Comparison of ENCODE assay signal across 7 mouse cellular contexts in the genomic region with DNA sequence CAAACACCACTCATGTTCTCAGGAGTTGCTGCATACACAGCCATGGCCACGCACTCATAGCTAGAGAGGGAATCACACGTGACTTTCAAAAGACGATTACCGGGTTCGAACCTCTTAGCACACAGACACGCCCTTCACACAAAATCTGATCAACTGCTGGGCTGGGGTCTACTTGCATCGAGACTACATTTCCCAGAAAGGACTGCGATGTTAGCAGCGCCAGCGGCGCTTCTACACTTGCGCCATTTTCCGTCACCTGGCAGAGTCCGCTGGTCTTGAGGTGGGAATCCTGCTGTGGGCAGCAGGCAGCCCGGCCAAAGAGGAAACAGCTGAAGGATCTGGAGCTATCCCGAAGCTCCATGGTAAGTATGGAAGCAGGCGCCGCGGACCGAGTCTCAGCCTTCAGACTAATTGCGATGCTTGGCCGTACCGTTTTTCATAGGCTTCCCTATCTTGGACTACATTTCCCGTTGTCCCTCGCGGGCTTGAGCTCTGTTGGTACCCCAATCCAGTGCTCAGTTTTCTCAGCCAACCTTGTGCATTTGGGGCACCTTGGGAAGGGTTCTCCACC. TPM values are rescaled to one million over a fixed set of nuclear protein-coding genes. Genes with fewer than 3 reads are reported as not detected.
A peak's percentile ranks its signal among the peaks of the same experiment; 100 is the strongest.
DNase-seq lines count a peak whose midpoint lies in the region; ATAC-seq and TF ChIP-seq lines count a peak whose summit lies in the region.

A gene (plus strand): TSS at position 259 of the 571 bp plus-strand sequence.

- intact Hi-C loops in left cerebral cortex, postnatal 36 days (cut with DNase I) = no loop called here

- peak; percentile 60 to 67 for DNase-seq in adrenal gland, postnatal 36 days
- peak; percentile 84 for DNase-seq in embryo, embryonic 9.5 days (ENCODE audit: extremely low spot score)
- peak; percentile 55 to 68 for DNase-seq in heart, adult 18-20 months
- peak; percentile 84 to 89 for DNase-seq in left cerebral cortex, postnatal 36 days (ENCODE audit: low spot score in 2 of 2)
- DNase-seq in right cerebral cortex, postnatal 36 days (ENCODE audit: low spot score in 2 of 2) = peak; percentile 77 to 82

- no peaks in the 10 kb centered on the region for H3K27me3 ChIP-seq in intestine, postnatal 0 days (replicated peaks; ENCODE audit: control insufficient read depth, insufficient read depth, low read length)

- no peaks in the 10 kb centered on the region for H3K4me1 ChIP-seq in intestine, postnatal 0 days (replicated peaks; ENCODE audit: control insufficient read depth, insufficient read depth, low read length)

- no peak for TF ChIP-seq CTCF in intestine, postnatal 0 days (IDR thresholded peaks at IDR 0.05; ENCODE audit: low read depth)

- peak within 1 kb of the TSS; percentile 56 for H3K4me3 ChIP-seq in intestine, postnatal 0 days (ENCODE audit: low read depth, low read length)

- no peak within 1 kb of the TSS; the same call in 1 of the 2 replicates for H3K9ac ChIP-seq in intestine, postnatal 0 days (ENCODE audit: low read depth, low read length)

- H3K27ac ChIP-seq in intestine, postnatal 0 days (ENCODE audit: low read depth, low read length) = no peak within 1 kb of the TSS

- H3K9me3 ChIP-seq in intestine, postnatal 0 days (ENCODE audit: control insufficient read depth) = no peaks in the 10 kb centered on the region

- no peaks in the 10 kb centered on the region for H3K36me3 ChIP-seq in intestine, postnatal 0 days (ENCODE audit: control insufficient read depth, insufficient read depth)

- WGBS in intestine, postnatal 0 days = 1% methylated on average over 26 of the region's 26 CpGs

- no peak for ATAC-seq in intestine, postnatal 0 days
- ATAC-seq in megakaryocyte-erythroid progenitor cell, adult 5-6 weeks (replicated peaks; ENCODE audit: low FRiP score, low TSS enrichment, poor library complexity, severe bottlenecking) = peak; percentile 90

- peak within 1 kb of the TSS; percentile 75 for H3K4me2 ChIP-seq in intestine, postnatal 0 days (replicated peaks; ENCODE audit: low read depth)

RNA-seq across cellular contexts. Expression of the gene that starts here (rescaled TPM):
- total RNA-seq in adrenal gland, postnatal 36 days (2021) = under 1 TPM; 0.70 to 0.79 TPM
- under 1 TPM; 0.22 to 0.36 TPM for total RNA-seq in heart, adult 18-20 months (2021)
- 0.08 and 0.20 TPM in 2 replicates for polyA plus RNA-seq in intestine, postnatal 0 days (2015; fragmentation: Nextera tagmentation; extraction: Ambion mirVana)
- 1 to 10 TPM; 5.4 to 7.8 TPM for total RNA-seq in left cerebral cortex, postnatal 36 days (2021)
- total RNA-seq in megakaryocyte-erythroid progenitor cell, adult 5-6 weeks (2014; fragmentation: Nextera tagmentation) = 0.11 and 0.87 TPM in 2 replicates
- total RNA-seq in megakaryocyte-erythroid progenitor cell, adult 5-6 weeks (2017) = 0.30 and 1.1 TPM in 2 replicates

Comparison
In these comparisons a context has a peak if more than half of its experiments do, and no peak if none do; other contexts are left out.
1. Peak in DNase-seq in adrenal gland, postnatal 36 days; RNA of the gene not detected or under 1 TPM.
2. Peak in DNase-seq in heart, adult 18-20 months; RNA of the gene not detected or under 1 TPM.